Mouse (Mus musculus) liver, embryonic 14.5 days (tissue): ENCODE measurements at regions not wholly inside any gene's neighbourhood (a gene's known extent, or its start where the extent isn't known, plus 50 kb on each side); places are given as distances from the start of the nearest gene placed in this dataset.
A peak's percentile ranks its signal among the peaks of the same experiment; 100 is the strongest.

Experiments used
- ATAC-seq: fragments of 200-750 bp; cut with Nextera tagmentation; 2 replicates; pipeline ENCODE4 v1.8.0; 2017; ENCODE audit warnings: moderate number of reproducible peaks, mild to moderate bottlenecking, moderate library complexity; ENCODE audit not compliant: insufficient read depth
- DNase-seq, 3 experiments: peaks; one replicate each; pipeline ENCODE4 v3.0.0-alpha.2; 2012 to 2013; ENCODE audit warnings: low read depth in 3 of 3, low spot score in 3 of 3
- H3K27ac ChIP-seq: fragments of 300-500 bp; sonication (generic); 2 replicates; pipeline ENCODE4 v1.5.1; 2014; ENCODE audit warnings: moderate library complexity, mild to moderate bottlenecking, control low read depth, inconsistent platforms
- H3K27me3 ChIP-seq: fragments of 300-500 bp; sonication (generic); 2 replicates; pipeline ENCODE4 v1.6.1; 2014; ENCODE audit warnings: mild to moderate bottlenecking, low read length, moderate library complexity; ENCODE audit not compliant: control insufficient read depth, insufficient read depth
- H3K36me3 ChIP-seq: fragments of 300-500 bp; sonication (generic); replicated peaks from 2 replicates; pipeline ENCODE4 v1.6.1; 2014; ENCODE audit warnings: low read depth; ENCODE audit not compliant: control insufficient read depth, insufficient read depth
- H3K4me1 ChIP-seq, 2 experiments: fragments of 200-500 bp in 1 of 2; fragments of 300-500 bp in 1 of 2; sonication (generic) in 1 of 2; replicated peaks; 2 replicates each; pipeline ENCODE4 v1.6.1; 2012 to 2014; ENCODE audit warnings: antibody characterized with exemption in 1 of 2, inconsistent platforms in 1 of 2, low read length in 1 of 2; ENCODE audit not compliant: control insufficient read depth in 2 of 2, insufficient read depth in 2 of 2
- H3K4me2 ChIP-seq: fragments of 300-500 bp; sonication (generic); 2 replicates; pipeline ENCODE4 v1.6.1; 2014; ENCODE audit warnings: low read depth, mild to moderate bottlenecking, control low read depth, moderate library complexity
- H3K4me3 ChIP-seq, 2 experiments: fragments of 200-500 bp in 1 of 2; fragments of 300-500 bp in 1 of 2; sonication (generic) in 1 of 2; 2 replicates each; pipeline ENCODE4 v1.5.1; 2012 to 2014; ENCODE audit warnings: low read depth in 2 of 2, low read length in 2 of 2, mild to moderate bottlenecking in 2 of 2, control low read depth in 1 of 2, inconsistent platforms in 1 of 2, moderate library complexity in 1 of 2; ENCODE audit not compliant: insufficient read depth in 1 of 2
- H3K9ac ChIP-seq: fragments of 300-500 bp; sonication (generic); replicated peaks from 2 replicates; pipeline ENCODE4 v1.6.1; 2014; ENCODE audit warnings: mild to moderate bottlenecking, control low read depth, moderate library complexity
- H3K9me3 ChIP-seq: fragments of 300-500 bp; sonication (generic); 2 replicates; pipeline ENCODE4 v1.6.1; 2016; ENCODE audit warnings: low read length, mixed read lengths; ENCODE audit not compliant: control insufficient read depth
- CTCF ChIP-seq: IDR thresholded peaks from 2 replicates; pipeline ENCODE4 v1.5.1; 2016; ENCODE audit warnings: antibody characterized with exemption, low read depth, control low read depth
- EP300 ChIP-seq: IDR thresholded peaks from 2 replicates; pipeline ENCODE4 v1.6.1; 2016; ENCODE audit warnings: antibody characterized with exemption, low read depth
- WGBS: fragments of 180-500 bp; shearing (Covaris S2); extraction: QIAGEN DNeasy Blood & Tissue Kit; methylation state at CpG from one replicate; pipeline ENCODE4 v1.1.7; 2014; ENCODE audit not compliant: insufficient replicate concordance; 5-methylcytosine and 5-hydroxymethylcytosine counted together

GRCm38 (mm10) chr15:56775431-56775830, 702.0 kb downstream of the Slc22a22 start:
- H3K4me1 ChIP-seq: no peaks in the 10 kb centered on the region
- no peaks in the 10 kb centered on the region for H3K9me3 ChIP-seq
- H3K4me3 ChIP-seq: no peak overlapping the region
- no peaks in the 10 kb centered on the region for H3K27me3 ChIP-seq
- H3K36me3 ChIP-seq: no peaks in the 10 kb centered on the region
- TF ChIP-seq EP300: no peak
- no peak for TF ChIP-seq CTCF
- no peak for ATAC-seq
- H3K4me2 ChIP-seq: no peak overlapping the region
- no peak overlapping the region for H3K9ac ChIP-seq
- H3K27ac ChIP-seq: no peak overlapping the region
- no peak for DNase-seq
- WGBS: 56% methylated on average over 5 of the region's 5 CpGs

- TF ChIP-seq CTCF (no peak), EP300 (no peak)
- Histone ChIP-seq H3K4me2 (no peak overlapping the region), H3K27ac (no peak overlapping the region), H3K4me3 (no peak overlapping the region), H3K27me3 (no peaks in the 10 kb centered on the region), H3K9me3 (no peaks in the 10 kb centered on the region), H3K4me1 (no peaks in the 10 kb centered on the region), H3K36me3 (no peaks in the 10 kb centered on the region), H3K9ac (no peak overlapping the region)
- no peak for ATAC-seq
- no peak for DNase-seq
- WGBS: 36% methylated on average over 9 of the region's 9 CpGs
Observed at GRCm38 (mm10) chr15:56774648-56775393, 702.6 kb downstream of the Slc22a22 start.

DNA sequence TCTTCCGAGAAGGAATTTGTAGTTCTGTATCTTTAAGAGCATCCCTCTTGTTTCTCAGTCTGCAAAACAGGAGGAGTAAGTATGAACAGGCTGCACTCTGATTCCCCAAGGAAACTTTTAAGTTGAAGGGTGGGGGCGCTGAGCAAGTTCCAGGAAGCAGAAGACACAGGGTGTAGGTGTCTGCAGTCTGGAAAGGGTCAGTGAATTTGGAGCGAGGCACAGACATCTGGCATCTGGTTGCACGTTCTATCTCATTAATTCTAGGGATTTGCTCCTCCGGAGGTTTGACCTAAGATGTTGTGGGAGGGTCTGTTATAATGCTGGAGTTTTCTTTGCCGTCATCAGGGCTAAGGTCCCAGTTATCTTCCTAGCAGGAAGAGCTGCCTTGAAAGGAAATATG, 711.1 kb downstream of the Slc22a22 start:
- 62% methylated on average over 6 of the region's 6 CpGs for WGBS

DNA sequence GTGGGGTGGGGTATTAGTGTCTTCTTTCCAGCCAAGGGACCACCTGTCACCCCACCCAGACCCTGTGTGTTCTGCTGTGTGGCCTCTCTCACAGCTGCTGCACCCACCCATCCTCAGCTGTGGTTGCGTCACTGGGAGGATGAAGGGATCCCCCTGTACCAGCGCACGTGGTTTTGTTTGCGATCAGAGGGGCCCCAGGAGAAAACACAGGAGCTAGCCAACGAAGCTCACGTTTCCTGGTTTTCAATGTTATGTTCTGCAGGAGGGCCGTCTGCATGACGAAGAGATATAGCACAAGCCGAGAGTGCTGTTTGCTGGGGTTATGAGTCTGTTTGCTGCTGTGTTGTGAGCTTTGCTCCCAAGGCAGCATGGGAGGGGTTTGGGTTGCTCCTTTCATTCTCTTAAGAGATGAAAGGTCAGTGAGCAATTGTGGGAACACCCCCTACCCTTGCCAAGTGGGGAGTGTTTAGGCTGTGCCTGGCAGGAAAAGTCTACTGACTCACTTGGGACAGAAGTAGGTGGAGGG, 712.4 kb downstream of the Slc22a22 start:
- ATAC-seq (no peak), DNase-seq (no peak)
- WGBS: 29% methylated on average over 9 of the region's 9 CpGs
- Histone ChIP-seq H3K9me3 (no peaks in the 10 kb centered on the region), H3K4me2 (no peak overlapping the region), H3K4me3 (0 out of 4 replicates have a peak overlapping the region, but pooled peaks of 1 of the 2 experiments have one; percentile 9), H3K27ac (no peak overlapping the region), H3K36me3 (no peaks in the 10 kb centered on the region), H3K27me3 (no peaks in the 10 kb centered on the region), H3K4me1 (no peaks in the 10 kb centered on the region), H3K9ac (no peak overlapping the region)
- TF ChIP-seq CTCF (no peak), EP300 (no peak)

More for the DNA sequence above, 711.1 kb downstream of the Slc22a22 start:
- H3K36me3 ChIP-seq: no peaks in the 10 kb centered on the region
- H3K9ac ChIP-seq: no peak overlapping the region
- no peaks in the 10 kb centered on the region for H3K4me1 ChIP-seq
- H3K9me3 ChIP-seq: no peaks in the 10 kb centered on the region
- H3K4me2 ChIP-seq: no peak overlapping the region
- no peaks in the 10 kb centered on the region for H3K27me3 ChIP-seq
- no peak overlapping the region for H3K27ac ChIP-seq
- no peak for DNase-seq
- no peak for ATAC-seq
- H3K4me3 ChIP-seq: no peak overlapping the region
- TF ChIP-seq EP300 (no peak), CTCF (no peak)

- ATAC-seq: no peak
- 47% methylated on average over 5 of the region's 5 CpGs for WGBS
Observed at GRCm38 (mm10) chr15:56764019-56764418, 713.4 kb downstream of the Slc22a22 start.

More at GRCm38 (mm10) chr15:56764019-56764418, 713.4 kb downstream of the Slc22a22 start:
- Histone ChIP-seq H3K4me1 (no peaks in the 10 kb centered on the region), H3K9ac (no peak overlapping the region), H3K27ac (no peak overlapping the region), H3K4me3 (no peak overlapping the region), H3K36me3 (no peaks in the 10 kb centered on the region), H3K27me3 (no peaks in the 10 kb centered on the region), H3K9me3 (no peaks in the 10 kb centered on the region), H3K4me2 (no peak overlapping the region)
- no peak for TF ChIP-seq EP300
- TF ChIP-seq CTCF: no peak
- no peak for DNase-seq
